Mouse (Mus musculus): ENCODE data around the gene Zbtb4.
A peak's percentile ranks its signal among the peaks of the same experiment; 100 is the strongest.

Zbtb4 gene

DNA sequence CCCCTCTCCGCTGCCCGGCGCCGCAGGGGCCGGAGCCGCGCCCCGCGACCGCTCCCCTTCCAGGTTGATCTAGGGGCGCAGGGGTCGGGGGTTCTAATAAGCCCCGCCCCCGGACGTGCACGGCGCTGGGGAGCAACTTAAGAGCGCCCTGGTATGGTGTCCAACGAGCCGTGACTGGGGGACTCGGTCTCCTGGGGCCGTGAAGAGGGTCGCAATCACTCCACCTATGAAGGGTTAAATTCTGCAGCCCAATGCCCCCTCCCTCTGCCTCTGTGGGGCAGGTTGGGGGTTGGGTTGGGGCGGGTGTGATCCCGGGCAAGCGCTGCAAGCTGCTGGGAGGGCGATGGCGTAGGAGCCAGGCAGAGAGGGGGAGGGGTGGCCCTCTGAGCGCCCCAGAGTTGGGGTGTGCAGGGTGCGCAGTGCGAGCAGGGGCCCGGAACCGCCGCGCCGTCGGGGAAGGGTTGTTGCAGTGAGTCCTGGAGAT lies 456 bp downstream of the Zbtb4 start:
- DNase-seq = peak; percentile 79

DNA sequence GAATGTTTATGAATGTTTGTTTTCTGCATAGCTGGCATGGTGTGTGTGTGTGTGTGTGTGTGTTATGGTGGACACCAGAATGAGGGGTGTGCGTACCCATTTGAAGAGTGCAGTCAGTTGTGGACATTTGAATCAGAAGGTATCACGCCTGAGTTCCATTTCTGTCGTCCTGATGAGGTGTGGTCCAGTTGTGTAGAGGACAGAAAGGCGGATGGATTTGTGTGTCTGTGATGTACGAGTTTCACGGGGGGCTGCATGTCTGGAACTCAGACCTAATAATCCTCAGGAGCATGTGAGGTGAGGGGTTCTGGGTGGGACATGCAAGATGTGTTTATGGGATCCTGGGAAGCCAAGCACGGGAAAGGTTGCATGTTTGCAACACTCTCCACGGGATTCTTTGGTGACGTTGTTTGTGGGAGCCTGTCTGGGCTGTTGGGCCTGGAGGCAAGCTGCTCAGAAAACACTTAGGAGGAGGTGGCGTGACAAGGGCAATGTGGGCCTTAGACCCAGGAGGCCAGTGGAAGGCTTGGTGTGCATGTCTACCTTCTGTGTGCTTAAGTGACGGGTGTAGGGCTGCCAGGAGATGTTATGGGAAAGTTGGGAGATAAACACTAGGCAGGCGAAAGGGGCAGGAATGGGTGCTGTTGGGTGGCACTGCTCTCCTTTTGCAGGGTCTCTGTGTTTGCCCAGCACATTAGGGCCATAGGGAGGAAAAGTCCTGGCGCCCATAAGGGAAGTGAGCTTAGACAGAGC lies 1.3 kb downstream of the Zbtb4 start:
- peak; percentile 41 for DNase-seq

DNA sequence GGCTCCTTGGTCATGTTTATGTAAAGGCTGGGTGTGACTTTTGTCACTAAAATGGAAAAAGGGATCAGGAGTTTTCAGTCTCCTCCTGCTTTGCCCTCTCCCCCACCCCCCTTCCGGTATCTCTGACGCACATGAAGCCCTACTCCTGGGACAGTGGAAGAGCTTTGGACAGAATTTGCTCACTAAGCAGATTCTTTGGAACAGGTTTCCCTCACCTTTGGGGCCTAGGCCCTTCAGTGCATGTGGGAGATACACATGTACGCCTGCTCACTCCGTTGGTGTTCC lies 1.9 kb downstream of the Zbtb4 start:
- peak; percentile 71 for DNase-seq

DNA sequence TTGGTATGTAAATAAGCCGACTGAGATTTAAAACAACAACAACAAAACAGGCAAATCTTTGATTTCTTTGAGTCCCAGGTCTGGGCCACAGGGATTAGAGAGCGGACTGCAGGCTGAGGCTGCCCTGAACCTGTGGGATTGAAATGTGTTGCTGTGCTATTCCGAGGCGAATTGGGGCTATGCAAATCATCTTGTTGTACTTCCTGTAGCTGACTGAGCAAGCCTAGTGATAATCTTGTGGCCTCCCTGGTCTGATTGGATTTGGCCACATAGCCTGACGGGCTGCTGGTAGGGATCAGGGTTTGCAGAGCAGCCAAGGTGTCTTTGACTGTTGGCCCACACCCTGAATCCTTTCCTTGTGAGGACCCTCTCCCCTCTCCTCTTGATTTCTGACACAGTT lies 9.2 kb downstream of the Zbtb4 start:
- DNase-seq = no peak

DNA sequence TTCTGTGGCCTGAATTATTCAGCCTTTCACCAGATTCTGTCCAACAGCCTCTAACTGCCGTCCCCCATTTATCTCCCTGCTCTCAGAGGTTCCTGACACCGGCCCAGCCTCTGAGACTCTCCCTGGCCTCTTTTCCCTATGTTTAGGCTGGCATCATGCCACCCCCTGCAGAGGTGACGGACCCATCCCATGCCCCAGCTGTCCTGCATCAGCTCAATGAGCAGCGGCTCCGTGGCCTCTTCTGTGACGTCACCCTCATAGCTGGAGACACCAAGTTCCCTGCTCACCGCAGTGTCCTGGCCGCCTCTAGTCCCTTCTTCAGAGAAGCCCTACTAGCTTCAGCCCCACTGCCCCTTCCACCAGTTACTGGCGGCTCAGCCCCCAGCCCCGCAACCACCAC lies 10.0 kb downstream of the Zbtb4 start:
- DNase-seq = no peak

DNA sequence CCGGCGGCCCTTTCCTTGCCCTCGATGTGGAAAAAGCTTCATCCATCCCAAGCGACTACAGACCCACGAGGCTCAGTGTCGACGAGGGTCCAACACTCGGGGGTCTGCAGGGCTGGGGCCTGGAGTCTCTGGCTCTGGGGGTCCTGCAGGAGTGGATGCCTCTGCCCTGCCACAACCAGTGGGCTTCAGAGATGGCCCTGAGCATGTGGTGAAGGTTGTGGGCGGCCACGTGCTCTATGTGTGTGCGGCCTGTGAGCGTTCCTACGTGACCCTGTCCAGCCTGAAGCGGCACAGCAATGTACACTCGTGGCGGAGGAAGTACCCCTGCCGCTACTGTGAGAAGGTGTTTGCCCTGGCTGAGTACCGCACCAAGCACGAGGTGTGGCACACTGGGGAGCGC lies 10.8 kb downstream of the Zbtb4 start:
- DNase-seq = no peak

DNA sequence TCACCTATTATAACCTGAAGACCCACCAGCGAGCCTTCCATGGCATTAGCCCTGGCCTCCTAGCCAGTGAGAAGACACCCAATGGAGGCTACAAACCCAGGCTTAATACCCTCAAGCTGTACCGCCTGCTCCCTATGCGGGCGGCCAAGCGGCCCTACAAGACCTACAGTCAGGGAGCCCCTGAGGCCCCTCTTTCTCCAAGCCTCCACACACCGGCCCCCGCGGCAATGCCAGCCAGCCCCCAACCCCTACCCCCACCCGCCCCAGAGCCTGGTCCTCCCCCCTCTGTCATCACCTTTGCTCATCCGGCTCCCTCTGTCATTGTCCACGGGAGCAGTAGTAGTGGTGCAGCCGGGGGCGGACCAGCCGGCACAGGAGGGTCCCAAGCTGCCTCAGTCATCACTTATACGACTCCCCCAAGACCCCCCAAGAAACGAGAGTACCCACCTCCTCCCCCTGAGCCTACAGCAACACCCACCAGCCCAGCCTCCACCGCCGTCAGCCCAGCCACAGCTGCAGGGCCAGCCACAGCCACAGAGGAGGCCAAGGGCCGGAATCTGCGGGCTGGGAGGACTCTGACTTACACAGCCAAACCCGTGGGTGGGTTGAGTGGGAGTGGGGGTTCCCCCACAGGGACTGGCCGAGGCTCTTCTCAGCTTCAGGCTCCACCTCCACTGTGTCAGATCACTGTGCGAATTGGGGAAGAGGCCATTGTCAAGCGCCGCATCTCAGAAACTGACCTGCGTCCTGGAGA lies 12.0 kb downstream of the Zbtb4 start:
- peak; percentile 59 for DNase-seq

DNA sequence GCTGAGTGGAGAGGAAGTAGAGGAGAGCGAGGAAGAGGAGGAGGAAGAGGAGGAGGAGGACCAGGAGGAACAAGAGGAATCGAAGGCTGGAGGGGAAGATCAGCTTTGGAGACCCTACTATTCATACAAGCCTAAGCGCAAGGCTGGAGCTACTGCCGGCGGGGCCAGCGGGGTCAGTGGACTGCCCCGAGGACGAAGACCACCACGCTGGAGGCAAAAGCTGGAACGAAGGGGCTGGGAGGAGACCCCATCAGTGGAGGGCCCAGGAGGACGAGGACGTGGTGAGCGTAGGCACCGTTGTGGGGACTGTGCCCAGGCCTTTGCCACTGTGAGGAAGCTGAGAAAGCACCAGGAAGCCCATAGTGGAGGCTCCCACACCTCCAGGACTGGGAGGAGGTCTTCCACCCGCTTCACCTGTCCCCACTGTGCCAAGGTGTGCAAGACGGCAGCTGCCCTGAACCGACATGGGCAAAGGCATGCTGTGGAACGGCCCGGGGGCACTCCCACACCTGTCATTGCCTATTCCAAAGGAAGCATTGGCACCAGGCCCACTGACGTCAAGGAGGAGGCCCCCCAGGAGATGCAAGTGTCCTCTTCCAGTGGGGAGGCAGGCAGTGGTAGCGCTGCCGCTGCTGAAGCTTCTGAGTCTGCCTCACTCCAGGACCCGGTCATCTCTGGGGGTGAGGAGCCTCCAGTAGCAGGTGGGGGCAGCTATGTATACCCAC lies 12.7 kb downstream of the Zbtb4 start:
- no peak for DNase-seq

DNA sequence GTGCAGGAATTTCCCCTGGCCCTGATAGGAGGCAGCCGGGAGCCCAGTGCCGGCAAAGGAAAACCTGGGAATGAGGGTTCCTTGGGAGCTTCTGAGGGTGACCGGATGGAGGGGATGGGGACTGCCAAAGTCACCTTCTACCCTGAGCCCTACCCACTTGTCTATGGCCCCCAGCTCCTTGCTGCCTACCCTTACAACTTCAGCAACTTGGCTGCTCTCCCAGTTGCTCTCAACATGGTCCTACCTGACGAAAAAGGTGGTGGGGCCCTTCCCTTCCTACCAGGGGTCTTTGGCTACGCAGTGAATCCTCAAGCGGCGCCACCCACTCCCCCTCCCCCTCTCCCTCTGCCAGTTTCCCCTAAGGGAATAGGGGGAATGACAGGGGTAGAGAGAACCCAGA lies 13.3 kb downstream of the Zbtb4 start:
- DNase-seq = no peak

DNA sequence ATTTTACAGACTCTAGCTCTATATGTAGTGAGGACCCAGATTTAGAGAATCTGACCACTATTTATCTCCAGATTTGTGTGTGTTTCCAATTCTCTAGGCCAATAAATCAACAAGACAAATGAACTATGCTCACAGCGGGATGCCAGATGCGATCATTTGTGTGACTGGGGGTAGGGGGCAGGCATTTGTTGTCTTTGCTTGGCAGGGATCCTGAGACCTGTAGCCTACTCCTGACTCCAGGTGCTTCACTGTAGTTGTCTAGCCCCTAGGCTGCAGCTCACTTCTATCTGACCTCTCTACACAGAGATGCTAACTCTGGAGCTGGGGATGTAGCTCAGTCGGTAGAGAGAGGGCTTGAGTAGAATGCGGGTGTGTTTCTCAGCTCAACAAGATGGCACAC lies 16.1 kb downstream of the Zbtb4 start:
- DNase-seq = no peak

DNA sequence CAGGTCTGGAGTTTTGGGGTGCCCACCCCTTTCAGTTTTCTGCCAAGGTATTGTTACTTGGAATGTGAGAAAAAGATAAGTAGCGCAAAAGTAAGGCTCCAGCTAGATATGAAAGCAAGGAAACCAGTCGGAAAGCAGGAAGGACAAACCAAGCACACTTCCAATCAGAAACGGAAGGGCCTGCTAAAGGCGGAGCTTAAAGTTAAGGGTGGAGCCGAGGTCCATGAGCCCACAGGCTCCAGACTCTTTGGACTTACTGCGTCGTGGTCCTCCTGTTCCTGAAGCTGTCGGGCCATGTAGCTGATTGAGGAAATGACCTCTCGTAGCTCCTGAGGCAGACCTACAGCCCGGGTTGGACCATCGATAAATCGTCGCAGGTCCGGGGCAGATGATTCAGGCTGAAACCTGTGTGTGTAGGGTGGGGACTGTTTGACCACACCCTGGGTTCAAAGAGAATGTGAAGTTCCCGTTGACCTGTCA lies 19.1 kb downstream of the Zbtb4 start:
- DNase-seq = peak; percentile 85

DNA sequence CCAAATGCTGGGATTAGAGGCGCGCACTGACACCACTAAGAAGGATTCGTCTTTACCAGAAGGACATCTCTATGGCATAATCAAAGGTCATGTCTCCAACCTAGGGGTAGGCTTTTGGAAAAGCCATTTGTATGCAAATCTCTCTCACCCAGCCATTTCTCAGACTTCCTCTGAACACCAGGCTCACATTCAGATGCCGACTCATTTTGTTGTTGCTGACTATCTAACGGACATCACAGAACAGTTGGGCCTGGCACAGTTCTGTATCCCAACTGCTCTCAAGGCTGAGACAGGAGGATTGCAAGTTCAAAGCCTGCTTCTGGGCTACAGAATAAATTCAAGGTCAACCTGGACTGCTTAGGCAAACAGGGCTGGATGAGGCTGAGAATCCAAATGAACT lies 21.6 kb downstream of the Zbtb4 start:
- DNase-seq = no peak

DNA sequence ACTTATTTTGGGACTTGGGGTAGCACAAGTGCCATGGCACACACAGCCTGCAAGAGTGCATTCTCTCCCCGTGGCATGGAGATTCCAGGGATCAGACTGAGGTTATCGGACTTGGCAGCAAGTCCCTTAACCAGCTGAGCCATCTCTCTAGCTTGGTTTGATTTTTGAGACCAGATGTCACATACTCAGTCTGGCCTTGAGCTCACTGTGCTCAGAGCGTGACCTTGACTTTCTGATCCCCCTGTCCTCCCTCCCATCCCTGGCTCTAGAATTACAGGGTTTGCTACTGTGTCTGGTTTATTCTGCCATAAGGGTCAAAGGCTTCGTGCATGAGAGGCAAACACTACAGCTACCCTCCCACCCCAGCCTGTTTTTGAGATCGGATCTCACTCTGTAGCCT lies 23.7 kb downstream of the Zbtb4 start:
- DNase-seq = no peak

DNA sequence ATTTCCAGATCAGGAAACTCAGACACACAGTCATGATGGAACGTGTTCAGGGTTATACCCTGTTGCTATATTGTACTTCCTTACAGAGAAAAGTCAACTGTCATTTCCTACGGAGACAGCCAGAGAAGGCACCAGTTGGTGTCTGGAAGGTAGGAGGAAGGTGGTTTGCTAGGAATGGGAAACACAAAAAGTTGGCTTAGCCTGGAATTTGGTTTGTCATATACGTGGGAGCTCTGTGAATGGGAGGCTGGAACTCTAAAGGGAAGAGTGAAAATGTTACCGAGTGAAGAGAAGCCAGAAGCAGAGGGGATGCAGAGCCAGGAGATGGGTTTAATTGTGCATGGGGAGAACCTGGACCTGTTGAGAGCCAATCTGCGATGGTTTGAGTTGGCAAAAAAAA lies 25.7 kb downstream of the Zbtb4 start:
- no peak for DNase-seq

DNA sequence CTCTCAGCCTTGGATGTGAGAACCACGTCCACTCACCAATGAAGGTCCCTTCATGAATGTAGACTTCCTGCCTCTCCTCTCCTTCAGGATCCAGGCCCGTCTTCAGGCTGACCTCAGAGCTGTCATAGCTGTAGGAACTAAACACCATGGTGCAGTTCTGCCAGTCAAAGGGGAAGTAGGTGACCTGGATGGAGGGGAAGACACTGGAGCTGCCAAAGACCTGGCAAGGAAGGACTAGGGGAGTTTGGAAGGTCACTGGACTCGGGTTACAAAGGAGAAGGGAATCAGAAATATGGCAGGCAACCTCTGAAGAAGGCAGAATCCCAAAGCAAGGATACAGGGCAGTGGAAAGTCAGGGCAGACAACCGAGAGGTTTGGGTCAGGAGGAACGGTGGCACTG lies 27.7 kb downstream of the Zbtb4 start:
- no peak for DNase-seq

DNA sequence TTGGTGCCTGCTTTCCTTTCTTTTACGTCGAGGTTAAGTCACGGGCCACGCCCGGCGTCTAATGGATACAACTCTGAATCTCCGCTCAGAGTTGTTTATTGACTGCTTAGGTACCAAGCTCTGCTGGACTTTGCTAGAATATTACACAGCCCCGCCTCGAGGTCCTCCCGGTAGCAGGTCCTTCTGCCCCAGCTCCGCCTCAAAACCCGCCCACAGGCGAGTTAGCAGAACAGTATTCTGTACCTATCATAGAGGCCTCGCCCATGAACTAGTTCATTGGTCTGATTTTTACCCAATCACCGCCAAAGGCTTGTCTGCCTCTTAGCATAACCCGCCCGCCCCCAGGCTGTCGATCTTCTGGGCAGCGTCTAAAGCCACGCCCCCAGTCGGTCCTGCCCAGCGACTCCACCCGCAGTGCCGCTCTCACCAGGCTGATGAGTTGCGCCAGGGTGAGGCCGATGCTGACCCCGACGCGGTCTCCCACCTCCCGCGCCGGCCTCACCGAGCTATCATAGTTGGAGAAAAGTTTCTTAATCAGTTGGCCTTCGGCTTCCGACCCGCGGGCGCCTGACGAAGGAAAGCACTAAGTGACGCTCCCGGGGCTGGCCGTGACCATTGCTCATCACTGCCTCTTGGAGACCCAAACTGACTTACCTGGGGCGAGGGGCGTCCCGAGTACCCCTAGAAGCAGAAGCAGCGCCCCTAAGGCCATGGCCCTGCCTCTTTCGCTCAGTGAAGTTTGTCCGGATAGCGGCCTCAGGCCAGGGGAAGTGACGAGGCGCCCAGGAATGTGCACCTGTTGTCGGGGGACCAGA lies 29.7 kb downstream of the Zbtb4 start, which contains the start of gene Chrnb1:
Gene Chrnb1, minus strand, starts transcription at position 776 of the 815 bp plus-strand sequence.
- peak; percentile 99 for DNase-seq

DNA sequence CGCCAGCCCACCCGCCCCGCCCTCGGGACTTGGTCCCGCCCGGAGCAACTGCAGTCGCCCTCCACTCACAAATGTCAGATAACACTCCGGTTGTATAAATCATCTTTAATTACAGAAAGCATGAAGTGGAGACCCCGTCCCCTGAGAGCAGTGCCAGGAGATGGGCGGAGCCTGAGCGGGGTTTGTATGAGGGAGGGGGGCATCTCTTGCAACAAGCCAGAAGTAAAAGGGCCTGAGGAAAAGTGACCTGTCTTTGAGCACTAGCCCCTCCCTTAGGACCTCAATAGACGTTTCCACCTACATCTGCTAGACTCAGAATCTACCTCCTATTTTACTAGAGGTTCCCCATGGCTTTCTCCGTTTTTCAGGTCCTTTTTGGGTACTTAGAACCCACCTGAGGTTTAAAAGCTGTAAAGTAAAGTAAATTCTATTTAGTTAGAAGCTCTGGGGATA lies 30.3 kb downstream of the Zbtb4 start:
- no peak for DNase-seq

DNA sequence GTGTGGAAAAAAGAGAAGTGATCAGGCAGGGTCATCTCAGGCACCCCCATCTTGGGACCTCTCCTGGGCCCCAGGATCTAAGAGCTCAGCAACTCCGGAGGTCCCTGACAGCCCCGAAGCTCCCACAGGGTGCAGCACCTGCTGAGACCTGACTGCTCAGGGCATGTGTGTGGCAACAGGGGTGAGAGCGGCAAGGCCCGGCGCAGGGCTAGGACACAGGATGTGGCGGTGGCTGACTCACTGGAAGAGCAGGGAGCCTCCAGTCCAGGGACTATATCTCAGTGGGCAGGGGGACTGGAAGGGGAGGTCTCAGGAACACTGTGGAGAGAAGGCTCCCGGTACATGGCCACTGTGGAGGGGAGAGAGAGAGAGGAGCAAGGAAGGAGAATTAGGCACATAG lies 32.2 kb downstream of the Zbtb4 start:
- no peak for DNase-seq

DNA sequence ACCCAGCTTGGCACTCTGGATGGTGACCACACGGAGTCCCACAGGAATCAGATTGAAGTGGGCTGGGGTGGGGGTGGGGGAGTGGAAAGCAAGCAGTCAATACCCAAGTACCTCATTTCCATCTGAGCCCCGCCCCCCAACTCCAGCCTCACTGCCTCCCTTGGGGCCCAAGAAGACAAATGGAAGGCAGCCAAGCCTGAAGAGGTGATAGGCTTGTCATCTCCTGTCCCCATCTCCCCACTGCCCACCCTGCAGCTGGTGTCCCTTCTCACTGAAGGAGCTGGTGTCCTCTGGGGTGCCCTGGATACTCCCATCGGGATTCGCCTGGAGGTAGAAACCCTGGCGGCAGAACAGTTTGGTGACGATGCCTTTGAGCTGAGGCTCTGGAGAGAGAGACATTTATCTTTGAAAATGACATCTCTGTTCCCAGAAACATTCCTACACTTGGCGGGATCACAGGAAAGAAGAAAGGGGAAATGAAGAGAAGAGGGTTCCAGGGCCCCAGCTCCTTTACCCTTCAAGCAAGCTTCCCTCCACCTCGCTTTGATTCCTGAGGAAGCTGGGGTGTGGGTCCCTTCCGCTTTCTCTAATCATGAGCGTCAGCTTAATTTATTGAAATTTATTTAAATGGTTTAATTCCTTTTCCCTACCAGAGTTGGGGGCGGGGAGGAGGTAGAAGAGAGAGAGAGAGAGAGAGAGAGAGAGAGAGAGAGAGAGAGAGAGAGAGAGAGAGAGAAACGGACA lies 33.9 kb downstream of the Zbtb4 start:
- DNase-seq = no peak

DNA sequence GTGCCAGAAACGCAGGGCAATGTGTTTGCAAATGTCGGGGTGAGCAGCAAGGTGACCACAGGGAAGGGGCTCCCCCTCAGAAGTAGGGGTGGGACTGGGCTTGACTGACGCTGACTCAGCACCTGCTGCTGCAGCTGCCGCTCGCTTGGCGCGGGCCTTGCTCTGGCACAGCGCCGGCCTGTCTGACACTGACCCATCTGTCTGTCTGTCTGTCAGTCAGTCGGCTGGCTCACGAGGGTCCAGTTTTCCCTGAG lies 34.4 kb downstream of the Zbtb4 start:
- no peak for DNase-seq

DNA sequence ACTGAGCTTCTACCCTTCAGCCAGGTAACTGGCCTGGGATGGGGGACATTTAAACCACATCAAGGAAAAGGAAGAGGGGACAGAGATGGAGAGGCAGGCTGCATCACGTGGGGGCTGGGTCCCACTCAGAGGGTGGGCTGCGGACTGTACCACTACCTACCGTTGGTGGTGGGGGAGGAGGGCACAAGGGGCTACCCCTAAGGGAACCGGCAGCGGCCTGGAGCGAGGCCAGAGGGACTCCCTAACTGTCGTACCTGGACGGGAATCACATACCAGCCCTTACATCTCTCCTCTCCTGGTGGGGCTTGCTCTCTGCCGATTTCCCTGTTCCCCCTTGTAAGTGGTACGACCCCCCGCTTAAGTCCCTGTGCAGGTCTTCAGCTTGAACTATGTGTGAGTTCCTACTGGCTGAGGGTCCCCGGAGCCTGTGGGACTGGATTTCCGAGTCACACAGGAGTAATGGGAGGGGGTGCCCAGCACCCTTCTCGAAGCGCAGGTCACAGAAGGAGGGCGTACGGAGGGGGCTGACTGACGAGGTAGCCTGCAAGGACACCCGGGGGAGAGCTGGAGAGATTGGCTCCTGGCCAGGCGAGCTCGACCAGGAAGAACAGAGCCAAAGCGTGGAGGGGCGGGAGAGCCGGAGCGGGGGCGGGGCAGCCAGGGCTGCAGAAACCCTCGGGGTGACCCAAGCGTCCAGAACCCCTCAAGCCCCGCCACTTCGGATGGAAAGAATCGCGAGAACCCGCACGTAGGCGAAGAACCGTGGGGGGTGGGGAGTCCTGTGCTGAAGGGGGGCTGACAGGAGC lies 34.9 kb downstream of the Zbtb4 start:
- DNase-seq = peak; percentile 56

All from lung, postnatal 36 days (tissue).